Mouse (Mus musculus) heart, postnatal 10 days (tissue): ENCODE measurements at regions not wholly inside any gene's neighbourhood (a gene's known extent, or its start where the extent isn't known, plus 50 kb on each side); places are given as distances from the start of the nearest gene placed in this dataset.

Experiments
- DNase-seq, 2 experiments: peaks; one replicate each; pipeline ENCODE4 v3.0.0; 2021
- intact Hi-C: fragments of 180-260 bp; cut with DNase I; formaldehyde crosslinking; loops from one replicate; pipeline ENCODE4 v1.15.1; 2025

DNA sequence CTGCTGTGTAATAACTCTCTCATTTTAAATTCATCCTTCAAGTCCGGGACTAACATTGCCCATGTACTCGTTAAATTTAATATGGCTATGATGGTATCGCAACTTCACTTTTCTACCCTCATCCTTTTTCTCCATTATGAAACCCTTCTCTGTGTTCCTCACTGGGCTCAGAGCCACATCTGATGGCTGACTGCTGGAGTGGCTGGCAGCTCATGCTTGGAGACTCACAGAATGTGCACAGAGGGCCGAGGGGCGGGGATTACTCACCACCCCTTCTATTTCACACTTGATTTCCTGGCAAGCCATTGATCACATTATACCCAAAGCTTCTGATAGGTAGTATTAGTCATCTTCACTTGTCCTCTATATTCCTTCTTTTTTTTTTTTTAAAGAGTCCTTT, 81.1 kb upstream of the Vwde start:
- no peak for DNase-seq
- intact Hi-C loops: no loop called here

DNA sequence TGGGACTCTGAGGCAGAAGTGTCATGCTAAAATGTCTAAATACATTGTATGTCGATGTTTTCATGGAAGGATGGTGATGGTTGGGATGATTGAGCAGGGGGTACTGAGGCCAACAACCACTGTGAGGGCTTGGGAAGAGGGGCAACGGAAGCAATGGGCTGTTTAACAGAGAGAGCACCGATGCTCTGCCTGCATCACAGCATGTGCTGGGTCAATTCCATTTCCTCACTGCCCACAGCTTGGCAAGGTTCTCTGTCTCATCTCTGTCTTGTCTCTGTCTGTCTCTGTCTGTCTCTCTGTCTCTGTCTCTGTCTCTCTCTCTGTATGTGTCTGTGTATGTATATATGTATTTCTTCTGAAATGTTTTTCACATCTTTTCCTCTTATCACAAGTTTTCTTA, 73.4 kb upstream of the Vwde start:
- intact Hi-C loops: no loop called here
- DNase-seq: no peak

DNA sequence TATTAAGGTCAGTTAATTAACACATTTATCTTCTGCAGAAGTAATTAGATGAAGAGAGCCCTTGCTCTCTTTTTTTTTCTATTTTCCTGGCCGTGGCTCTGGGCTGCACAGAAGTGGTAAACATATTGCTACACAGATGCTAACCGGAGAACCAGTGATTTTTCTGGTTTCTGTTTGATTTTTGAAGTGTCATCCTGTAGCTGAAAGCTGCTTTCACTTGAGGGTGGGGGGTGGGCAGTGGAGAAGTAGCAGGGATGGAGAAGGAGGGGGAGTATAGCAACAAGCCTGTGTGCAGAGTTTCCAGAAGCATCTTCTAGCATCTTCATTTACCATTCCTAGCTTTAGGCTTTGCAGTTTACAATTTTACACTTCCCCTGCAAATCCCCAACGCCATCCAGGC, 72.3 kb upstream of the Vwde start:
- intact Hi-C loops: no loop called here
- DNase-seq: no peak

DNA sequence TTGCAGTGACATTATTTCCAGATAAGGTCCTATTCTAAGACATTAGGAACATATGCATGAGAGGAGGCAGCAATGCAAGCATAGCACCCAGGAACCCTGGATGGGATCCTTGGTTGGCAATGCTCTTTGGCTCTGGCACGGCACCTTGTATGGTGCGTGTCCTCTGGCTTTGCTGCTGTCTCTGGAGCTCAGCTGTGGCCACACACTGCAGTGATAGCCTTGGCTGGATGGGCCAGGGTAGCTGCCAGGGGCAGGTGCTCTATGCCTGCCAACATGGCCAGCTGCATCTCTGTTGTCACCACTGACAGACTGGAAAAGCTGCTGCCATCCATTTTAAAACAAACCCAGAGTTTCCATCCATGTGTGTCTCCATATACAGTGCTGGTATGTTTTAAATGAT, 71.3 kb upstream of the Vwde start:
- peak; percentile 35 to 59 for DNase-seq
- intact Hi-C loops: no loop called here

DNA sequence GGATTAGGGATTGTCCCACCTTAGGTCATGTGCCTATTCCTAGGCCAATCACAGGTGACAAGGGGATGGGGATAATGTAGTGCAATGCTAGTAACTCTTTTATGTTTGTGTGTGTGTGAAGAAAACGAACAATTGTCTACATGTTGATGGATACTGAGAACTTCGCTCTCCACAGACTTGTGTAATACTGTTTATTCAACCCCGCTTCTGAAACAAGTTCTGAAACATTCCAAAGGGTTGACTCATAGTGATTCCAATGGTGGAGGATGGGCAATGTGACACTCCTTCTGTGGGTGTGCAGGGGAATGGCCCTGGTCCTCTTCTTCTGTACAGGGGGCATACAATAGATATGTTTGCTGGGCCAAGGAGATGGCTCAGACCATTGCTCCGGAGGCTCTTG, 69.6 kb upstream of the Vwde start:
- no peak for DNase-seq
- intact Hi-C loops: no loop called here

DNA sequence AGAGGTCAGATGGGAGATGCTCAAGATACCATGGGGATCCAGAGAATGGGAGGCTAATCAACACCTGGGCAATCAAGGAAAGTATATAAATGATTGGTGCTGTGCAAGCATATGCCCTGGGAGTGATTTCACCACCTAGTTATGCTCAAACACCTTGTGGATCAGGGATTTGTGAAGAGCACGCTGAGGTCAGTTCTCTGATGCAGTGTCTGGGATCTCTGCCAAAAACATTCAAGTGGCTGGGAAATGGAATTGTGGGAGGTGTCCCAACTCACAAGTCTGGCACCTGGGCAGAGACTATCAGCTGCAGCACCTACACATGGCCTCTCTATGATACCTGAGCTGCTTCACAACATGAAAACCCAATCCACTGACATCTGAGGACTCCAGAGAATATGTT, 63.7 kb upstream of the Vwde start:
- DNase-seq: peak; percentile 77 to 84
- intact Hi-C loops: loop anchor here (5.0 kb wide), 1 partner anchor 1214 kb away; no protein-coding TSS in a partner anchor

DNA sequence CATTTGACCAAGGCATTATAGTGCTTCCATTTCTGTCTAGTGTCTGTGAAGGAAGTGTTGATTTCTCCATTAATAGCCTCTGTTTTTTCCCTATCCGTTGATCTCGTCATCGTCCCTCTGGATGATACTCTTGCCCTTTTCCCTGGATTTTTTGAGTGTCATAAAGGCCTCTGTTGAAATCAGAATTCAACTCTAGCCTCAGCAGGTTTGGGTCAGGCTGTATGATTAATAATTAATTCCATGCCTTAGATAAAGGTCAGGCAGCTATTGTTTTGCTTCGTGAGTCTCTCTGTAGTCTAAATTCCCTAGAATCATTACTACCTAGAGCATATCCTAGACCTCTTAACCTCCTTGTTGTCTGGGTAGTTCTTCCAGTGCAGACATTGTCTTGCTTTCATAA, 63.0 kb upstream of the Vwde start:
- intact Hi-C loops: loop anchor here (5.0 kb wide), 1 partner anchor 1214 kb away; no protein-coding TSS in a partner anchor
- no peak for DNase-seq

DNA sequence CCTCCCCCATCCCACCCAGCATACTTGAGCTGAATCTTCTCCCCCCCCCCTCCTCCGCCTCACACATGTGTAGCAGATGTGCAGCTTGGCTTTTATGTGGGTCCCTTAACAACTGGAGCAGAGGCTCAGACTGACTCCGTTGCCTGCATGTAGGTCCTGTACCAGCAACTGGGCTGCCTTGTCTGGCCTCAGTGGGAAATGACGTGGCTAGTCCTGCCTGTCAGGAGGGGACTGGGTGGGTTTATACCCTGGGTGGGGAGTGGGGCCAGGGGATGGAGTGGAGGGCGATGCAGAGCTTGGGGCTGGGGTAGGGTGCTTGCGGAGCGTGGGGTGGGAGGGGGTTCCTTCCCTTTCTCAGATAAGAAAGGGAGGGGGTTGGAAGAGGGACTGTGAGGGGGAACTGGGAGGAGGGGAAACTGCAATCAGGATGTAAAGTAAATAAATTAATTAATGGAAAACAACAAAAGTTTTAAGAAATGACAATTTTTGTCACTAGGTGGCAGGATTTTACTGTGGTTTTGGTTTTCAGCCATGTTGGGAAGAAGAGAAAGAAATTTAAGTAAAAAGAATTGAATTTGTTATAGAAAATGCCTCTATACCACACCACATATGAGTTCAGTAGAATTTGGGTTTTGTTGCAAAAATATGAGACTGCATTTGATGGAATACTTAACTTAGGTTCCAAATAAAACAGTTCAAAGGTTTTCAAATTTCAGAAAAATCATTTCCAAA, 61.9 kb upstream of the Vwde start:
- intact Hi-C loops: loop anchor here (5.0 kb wide), 1 partner anchor 1216 kb away; no protein-coding TSS in a partner anchor
- DNase-seq: no peak

DNA sequence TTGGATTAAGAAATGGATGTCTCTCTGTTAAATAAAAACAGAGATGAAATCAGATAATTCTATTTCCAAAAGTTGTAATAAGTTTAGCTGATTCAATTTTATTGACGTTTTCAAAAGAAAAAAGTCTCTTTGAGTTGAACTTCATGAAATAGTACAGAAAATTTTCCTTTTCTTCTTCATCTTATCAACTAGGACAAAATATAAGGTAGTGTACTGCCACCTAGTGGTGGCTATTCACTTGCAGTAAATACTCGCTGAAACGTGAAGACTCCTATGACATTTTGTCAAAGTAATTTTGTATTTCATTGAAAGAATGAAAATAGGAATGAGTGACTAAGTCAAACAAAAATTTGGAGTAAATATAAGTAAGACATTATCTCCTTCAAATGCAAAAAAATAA, 56.1 kb upstream of the Vwde start:
- peak; percentile 19 to 50 for DNase-seq
- intact Hi-C loops: loop anchor here (1.0 to 5.0 kb wide), 3 partner anchors 33 to 966 kb away; no protein-coding TSS in a partner anchor
